Mouse (Mus musculus) megakaryocyte, embryonic 14.5 days (primary cell): ENCODE measurements around the gene Alpk1.

Experiments used
- FLI1 ChIP-seq: IDR thresholded peaks from 2 replicates; pipeline ENCODE4 v1.6.1; 2012; ENCODE audit warnings: low read length, inconsistent platforms, mixed read lengths
- GATA1 ChIP-seq: IDR thresholded peaks from 3 replicates; pipeline ENCODE4 v1.6.1; 2012; ENCODE audit warnings: mixed read lengths, low read length, inconsistent platforms, borderline replicate concordance

GRCm38 (mm10) chr3:127660712-127661111 lies 119.6 kb downstream of the Alpk1 start:
- TF ChIP-seq GATA1 = no peak
- TF ChIP-seq FLI1 = no peak
